Mouse (Mus musculus): ENCODE measurements around the gene Tango2. TPM values are rescaled to one million over a fixed set of nuclear protein-coding genes. Genes with fewer than 3 reads are reported as not detected.

Gene Tango2
- polyA plus RNA-seq, 1 experiment = 22.2 TPM

GRCm38 (mm10) chr16:18288581-18289061 is 59.3 kb downstream of the Tango2 start:
- TF ChIP-seq POLR2A (IDR thresholded peaks at IDR 0.05; ENCODE audit: insufficient read length, low read depth) (no peak), TCF12 (IDR thresholded peaks at IDR 0.05; ENCODE audit: insufficient read depth, poor library complexity, severe bottlenecking) (no peak), MYOG (IDR thresholded peaks at IDR 0.05; ENCODE audit: control insufficient read depth in 1 of 3, insufficient read depth in 1 of 3, insufficient read length in 2 of 3, low read depth in 2 of 3) (peak in 1 of 3 experiments; percentile 4), CEBPB (IDR thresholded peaks at IDR 0.05; ENCODE audit: insufficient read depth, poor library complexity, severe bottlenecking) (no peak)
- H3K4me2 ChIP-seq (ENCODE audit: low read depth) = peak overlapping the region; percentile 90
- H3K79me2 ChIP-seq (ENCODE audit: control insufficient read depth, insufficient read depth) = peaks cover 44% of the 10 kb centered on the region
- peak overlapping the region; percentile 53 for H3K4me3 ChIP-seq
- peaks cover 20% of the 10 kb centered on the region for H3K36me3 ChIP-seq (ENCODE audit: control insufficient read depth, insufficient read depth)
- peak overlapping the region; percentile 59 for H3ac ChIP-seq (ENCODE audit: control insufficient read depth, insufficient read length)
- no peaks in the 10 kb centered on the region for H3K27me3 ChIP-seq (ENCODE audit: control insufficient read depth, insufficient read depth, insufficient read length)

DNA sequence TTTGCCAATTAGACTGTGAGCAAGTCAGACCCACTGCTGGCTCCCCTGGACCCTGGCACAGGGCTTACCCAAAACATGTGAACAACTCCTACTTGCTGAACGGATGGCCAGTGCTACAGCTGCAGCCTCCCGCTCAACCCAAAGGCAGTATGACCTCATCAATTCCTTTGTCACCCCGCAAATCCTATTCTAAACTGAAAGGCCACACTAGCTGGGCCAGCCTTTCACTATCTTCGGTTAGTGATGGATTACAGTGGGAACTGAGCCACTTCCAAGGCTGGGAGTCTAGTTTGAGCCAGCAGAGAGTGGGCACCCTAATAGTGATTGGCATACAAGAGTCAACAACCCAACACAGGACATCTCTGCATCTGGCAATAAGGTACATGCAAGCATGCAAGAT is 59.7 kb downstream of the Tango2 start:
- Histone ChIP-seq H3K27me3 (ENCODE audit: control insufficient read depth, insufficient read depth, insufficient read length) (no peaks in the 10 kb centered on the region), H3ac (ENCODE audit: control insufficient read depth, insufficient read length) (peak overlapping the region; percentile 59), H3K4me3 (peak overlapping the region; percentile 53), H3K79me2 (ENCODE audit: control insufficient read depth, insufficient read depth) (peaks cover 44% of the 10 kb centered on the region), H3K36me3 (ENCODE audit: control insufficient read depth, insufficient read depth) (peaks cover 23% of the 10 kb centered on the region), H3K4me2 (ENCODE audit: low read depth) (peak overlapping the region; percentile 90)
- TF ChIP-seq MYOG (IDR thresholded peaks at IDR 0.05; ENCODE audit: control insufficient read depth in 1 of 3, insufficient read depth in 1 of 3, insufficient read length in 2 of 3, low read depth in 2 of 3) = no peak
- no peak for TF ChIP-seq REST (IDR thresholded peaks at IDR 0.05; ENCODE audit: insufficient read depth, insufficient read length)
- TF ChIP-seq TCF12 (IDR thresholded peaks at IDR 0.05; ENCODE audit: insufficient read depth, poor library complexity, severe bottlenecking) = no peak
- TF ChIP-seq TCF3 (IDR thresholded peaks at IDR 0.05; ENCODE audit: insufficient read length, low read depth) = no peak
- TF ChIP-seq CEBPB (IDR thresholded peaks at IDR 0.05; ENCODE audit: insufficient read depth, poor library complexity, severe bottlenecking) = no peak
- no peak for TF ChIP-seq POLR2A (IDR thresholded peaks at IDR 0.05; ENCODE audit: insufficient read length, low read depth)
- no peak for TF ChIP-seq POLR2AphosphoS2 (IDR thresholded peaks at IDR 0.05; ENCODE audit: insufficient read length, low read depth)
- no peak for TF ChIP-seq E2F4 (IDR thresholded peaks at IDR 0.05; ENCODE audit: insufficient read depth)
- no peak for TF ChIP-seq SRF (IDR thresholded peaks at IDR 0.05; ENCODE audit: control insufficient read depth, insufficient read length, low read depth)
- no peak for TF ChIP-seq USF1 (IDR thresholded peaks at IDR 0.05; ENCODE audit: low read depth)
- TF ChIP-seq MAX (IDR thresholded peaks at IDR 0.05; ENCODE audit: low read depth) = no peak
- no peak for TF ChIP-seq MYOD1 (IDR thresholded peaks at IDR 0.05; ENCODE audit: control insufficient read depth in 1 of 3, insufficient read length in 2 of 3, low read depth in 2 of 3)

- Histone ChIP-seq H3ac (ENCODE audit: control insufficient read depth, insufficient read length) (no peak overlapping the region), H3K4me2 (ENCODE audit: low read depth) (no peak overlapping the region), H3K79me2 (ENCODE audit: control insufficient read depth, insufficient read depth) (peaks cover 22% of the 10 kb centered on the region), H3K4me3 (no peak overlapping the region), H3K36me3 (ENCODE audit: control insufficient read depth, insufficient read depth) (peaks cover 71% of the 10 kb centered on the region), H3K27me3 (ENCODE audit: control insufficient read depth, insufficient read depth, insufficient read length) (no peaks in the 10 kb centered on the region)
- TF ChIP-seq TCF12 (IDR thresholded peaks at IDR 0.05; ENCODE audit: insufficient read depth, poor library complexity, severe bottlenecking) (no peak), REST (IDR thresholded peaks at IDR 0.05; ENCODE audit: insufficient read depth, insufficient read length) (no peak), CEBPB (IDR thresholded peaks at IDR 0.05; ENCODE audit: insufficient read depth, poor library complexity, severe bottlenecking) (no peak), TCF3 (IDR thresholded peaks at IDR 0.05; ENCODE audit: insufficient read length, low read depth) (no peak), SRF (IDR thresholded peaks at IDR 0.05; ENCODE audit: control insufficient read depth, insufficient read length, low read depth) (no peak)
These were observed 72.7 kb downstream of the Tango2 start for GRCm38 (mm10) chr16:18275166-18275565.

DNA sequence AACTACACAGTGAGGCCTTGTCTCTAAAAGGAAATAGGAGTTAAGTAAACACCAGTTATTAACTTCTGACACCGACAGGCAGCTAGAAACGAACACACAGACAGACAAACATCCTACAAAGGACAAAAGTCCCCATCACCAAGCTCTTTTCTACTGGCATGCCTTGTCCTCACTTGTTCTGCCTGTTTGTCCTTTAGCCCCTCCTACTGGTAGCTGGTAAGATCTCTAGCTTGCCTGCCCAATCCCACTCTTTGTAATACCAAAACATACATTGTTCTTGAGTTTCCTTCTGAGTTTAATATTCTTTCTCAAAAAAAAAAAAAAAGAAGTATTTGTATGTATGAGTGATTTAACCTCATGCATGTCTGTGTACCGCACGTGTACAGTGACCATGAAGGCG is 79.7 kb downstream of the Tango2 start:
- no peak for TF ChIP-seq USF1 (IDR thresholded peaks at IDR 0.05; ENCODE audit: low read depth)
- Histone ChIP-seq H3K4me2 (ENCODE audit: low read depth) (no peak overlapping the region), H3K36me3 (ENCODE audit: control insufficient read depth, insufficient read depth) (peaks cover 54% of the 10 kb centered on the region), H3ac (ENCODE audit: control insufficient read depth, insufficient read length) (no peak overlapping the region), H3K4me3 (no peak overlapping the region), H3K79me2 (ENCODE audit: control insufficient read depth, insufficient read depth) (peaks cover 10% of the 10 kb centered on the region), H3K27me3 (ENCODE audit: control insufficient read depth, insufficient read depth, insufficient read length) (no peaks in the 10 kb centered on the region)

GRCm38 (mm10) chr16:18265024-18265423 is 82.9 kb downstream of the Tango2 start:
- Histone ChIP-seq H3K79me2 (ENCODE audit: control insufficient read depth, insufficient read depth) (peaks cover 3% of the 10 kb centered on the region), H3K27me3 (ENCODE audit: control insufficient read depth, insufficient read depth, insufficient read length) (no peaks in the 10 kb centered on the region), H3K4me2 (ENCODE audit: low read depth) (no peak overlapping the region), H3K36me3 (ENCODE audit: control insufficient read depth, insufficient read depth) (peaks cover 49% of the 10 kb centered on the region), H3K4me3 (no peak overlapping the region), H3ac (ENCODE audit: control insufficient read depth, insufficient read length) (no peak overlapping the region)
- TF ChIP-seq E2F4 (IDR thresholded peaks at IDR 0.05; ENCODE audit: insufficient read depth) = no peak
- no peak for TF ChIP-seq MYOD1 (IDR thresholded peaks at IDR 0.05; ENCODE audit: control insufficient read depth in 1 of 3, insufficient read length in 2 of 3, low read depth in 2 of 3)
- no peak for TF ChIP-seq MYOG (IDR thresholded peaks at IDR 0.05; ENCODE audit: control insufficient read depth in 1 of 3, insufficient read depth in 1 of 3, insufficient read length in 2 of 3, low read depth in 2 of 3)
- no peak for TF ChIP-seq POLR2AphosphoS2 (IDR thresholded peaks at IDR 0.05; ENCODE audit: insufficient read length, low read depth)
- TF ChIP-seq USF1 (IDR thresholded peaks at IDR 0.05; ENCODE audit: low read depth) = no peak
- no peak for TF ChIP-seq REST (IDR thresholded peaks at IDR 0.05; ENCODE audit: insufficient read depth, insufficient read length)
- no peak for TF ChIP-seq TCF12 (IDR thresholded peaks at IDR 0.05; ENCODE audit: insufficient read depth, poor library complexity, severe bottlenecking)
- no peak for TF ChIP-seq MAX (IDR thresholded peaks at IDR 0.05; ENCODE audit: low read depth)
- no peak for TF ChIP-seq CEBPB (IDR thresholded peaks at IDR 0.05; ENCODE audit: insufficient read depth, poor library complexity, severe bottlenecking)
- TF ChIP-seq TCF3 (IDR thresholded peaks at IDR 0.05; ENCODE audit: insufficient read length, low read depth) = no peak
- no peak for TF ChIP-seq POLR2A (IDR thresholded peaks at IDR 0.05; ENCODE audit: insufficient read length, low read depth)
- TF ChIP-seq SRF (IDR thresholded peaks at IDR 0.05; ENCODE audit: control insufficient read depth, insufficient read length, low read depth) = no peak
